Mouse (Mus musculus): ENCODE measurements around the gene Traf3ip1.
"Not testable (repeated sequence)": the region's sequence is repeated elsewhere in the genome, so short reads cannot be mapped to it uniquely, and the experiment has no call there.

- not testable (repeated sequence) for TF ChIP-seq CTCF, EP300 (IDR thresholded peaks at IDR 0.05; ENCODE audit: low read depth)
These were observed 16.3 kb upstream of the Traf3ip1 start for GRCm38 (mm10) chr1:91478145-91478544.
